Comparison of ENCODE assay signal across 12 mouse cellular contexts in genomic region chr13:49001691-49002090, GRCm38 (mm10). TPM values are rescaled to one million over a fixed set of nuclear protein-coding genes. Genes with fewer than 3 reads are reported as not detected.
DNase-seq lines count a peak whose midpoint lies in the region; ATAC-seq and TF ChIP-seq lines count a peak whose summit lies in the region.
"Had no signal": no experiment of that assay in that cellular context is flagged by ENCODE, and none has a peak within 500 bp of the region (broad histone marks: within the 10 kb centered on the region; RNA-seq: fewer than 3 reads in every experiment).

No protein-coding gene starts in this region.

- H3K36me3 ChIP-seq in forebrain, postnatal 0 days (ENCODE audit: insufficient read depth): no peaks in the 10 kb centered on the region
- H3K36me3 ChIP-seq in forebrain, embryonic 13.5 days (ENCODE audit: poor library complexity, severe bottlenecking): no peaks in the 10 kb centered on the region
- no peaks in the 10 kb centered on the region for H3K36me3 ChIP-seq in heart, embryonic 10.5 days
- H3K36me3 ChIP-seq: heart, embryonic 15.5 days; neural tube, embryonic 13.5 days had no signal

- no peaks in the 10 kb centered on the region for H3K4me1 ChIP-seq in forebrain, postnatal 0 days (ENCODE audit: insufficient read depth)
- 0 out of 2 replicates have a peak, but pooled peaks cover 2% of the 10 kb centered on the region for H3K4me1 ChIP-seq in forebrain, embryonic 13.5 days
- peaks cover 10% of the 10 kb centered on the region for H3K4me1 ChIP-seq in cerebellum, adult 2 months (ENCODE audit: control insufficient read depth, insufficient read depth, low read length)
- H3K4me1 ChIP-seq in heart, embryonic 10.5 days: peaks cover 6% of the 10 kb centered on the region; the same call in 1 of the 2 replicates
- H3K4me1 ChIP-seq: neural tube, embryonic 13.5 days had no signal

- intact Hi-C loops in left cerebral cortex, postnatal 10 days (cut with DNase I): loop anchor here (10.0 kb wide), 1 partner anchor 347 kb away; no protein-coding TSS in a partner anchor
- intact Hi-C loops in left cerebral cortex, postnatal 36 days (cut with DNase I): no loop called here

- H3K9ac ChIP-seq in forebrain, postnatal 0 days: no peak overlapping the region
- no peak overlapping the region for H3K9ac ChIP-seq in forebrain, embryonic 13.5 days
- H3K9ac ChIP-seq: heart, embryonic 15.5 days; neural tube, embryonic 13.5 days had no signal

- peak; percentile 21 for DNase-seq in forebrain, postnatal 0 days
- DNase-seq in left cerebral cortex, postnatal 10 days (ENCODE audit: extremely low spot score in 1 of 2, low spot score in 2 of 2): peak; percentile 40 to 75
- DNase-seq in left cerebral cortex, postnatal 36 days (ENCODE audit: low spot score in 2 of 2): no peak
- peak; percentile 89 for DNase-seq in Muller cell, postnatal 12 days (ENCODE audit: inconsistent ontology term)
- DNase-seq in cerebellum, adult 2 months: peak; percentile 89 to 96
- DNase-seq in heart, embryonic 10.5 days (ENCODE audit: low spot score): no peak
- DNase-seq in embryo, embryonic 10.5 days (ENCODE audit: low spot score): no peak

- no peak overlapping the region for H3K4me2 ChIP-seq in forebrain, postnatal 0 days (ENCODE audit: low read depth)
- H3K4me2 ChIP-seq in forebrain, embryonic 13.5 days: no peak overlapping the region
- H3K4me2 ChIP-seq: heart, embryonic 15.5 days; neural tube, embryonic 13.5 days had no signal

- H3K4me3 ChIP-seq in forebrain, postnatal 0 days (ENCODE audit: low read depth, low read length): no peak overlapping the region
- no peak overlapping the region for H3K4me3 ChIP-seq in forebrain, embryonic 13.5 days
- H3K4me3 ChIP-seq in cerebellum, adult 2 months (replicated peaks; ENCODE audit: insufficient read depth, low read depth, low read length): no peak overlapping the region
- H3K4me3 ChIP-seq in heart, embryonic 10.5 days: no peak overlapping the region
- H3K4me3 ChIP-seq: heart, embryonic 15.5 days; megakaryocyte, embryonic 14.5 days; neural tube, embryonic 13.5 days had no signal

- H3K27me3 ChIP-seq in forebrain, postnatal 0 days (ENCODE audit: insufficient read depth, low read length): no peaks in the 10 kb centered on the region
- no peaks in the 10 kb centered on the region for H3K27me3 ChIP-seq in forebrain, embryonic 13.5 days
- no peaks in the 10 kb centered on the region for H3K27me3 ChIP-seq in cerebellum, adult 2 months (ENCODE audit: control insufficient read depth, insufficient read depth, low read length)
- no peaks in the 10 kb centered on the region for H3K27me3 ChIP-seq in heart, embryonic 10.5 days (ENCODE audit: insufficient read depth, poor library complexity, severe bottlenecking)
- H3K27me3 ChIP-seq: heart, embryonic 15.5 days; neural tube, embryonic 13.5 days had no signal

- no peak overlapping the region for H3K27ac ChIP-seq in forebrain, postnatal 0 days (ENCODE audit: low read depth, low read length)
- no peak overlapping the region for H3K27ac ChIP-seq in forebrain, embryonic 13.5 days
- 0 out of 2 replicates have a peak overlapping the region, but pooled peaks have one; percentile 4 for H3K27ac ChIP-seq in cerebellum, adult 2 months (ENCODE audit: insufficient read depth, low read length)
- no peak overlapping the region for H3K27ac ChIP-seq in heart, embryonic 10.5 days
- H3K27ac ChIP-seq: heart, embryonic 15.5 days; kidney, postnatal 0 days; neural tube, embryonic 13.5 days had no signal

- H3K9me3 ChIP-seq in forebrain, postnatal 0 days (ENCODE audit: low read length): no peaks in the 10 kb centered on the region
- no peaks in the 10 kb centered on the region for H3K9me3 ChIP-seq in forebrain, embryonic 13.5 days (replicated peaks)
- H3K9me3 ChIP-seq in heart, embryonic 10.5 days: no peaks in the 10 kb centered on the region
- H3K9me3 ChIP-seq: heart, embryonic 15.5 days; megakaryocyte, embryonic 14.5 days; neural tube, embryonic 13.5 days had no signal

- WGBS in forebrain, postnatal 0 days: 25% methylated on average over 3 of the region's 3 CpGs
- WGBS in forebrain, embryonic 13.5 days: 54% methylated on average over 3 of the region's 3 CpGs
- 7% methylated on average over 3 of the region's 3 CpGs for WGBS in cerebellum, adult 2 months
- 64% methylated on average over 3 of the region's 3 CpGs for whole genome bisulfite sequencing in heart, embryonic 10.5 days

- TF ChIP-seq CTCF in forebrain, postnatal 0 days (IDR thresholded peaks at IDR 0.05; ENCODE audit: low read depth): no peak
- no peak for TF ChIP-seq CTCF in cerebellum, adult 2 months (IDR thresholded peaks at IDR 0.05; ENCODE audit: borderline replicate concordance, insufficient read depth, low read depth, low read length)

- no peak for TF ChIP-seq POLR2A in cerebellum, adult 2 months (IDR thresholded peaks at IDR 0.05; ENCODE audit: borderline replicate concordance, insufficient read depth, low read length)

- 0 out of 2 replicates have a peak, but pooled peaks have one; percentile 16 for ATAC-seq in forebrain, postnatal 0 days
- no peak for ATAC-seq in forebrain, embryonic 13.5 days

RNA-seq across cellular contexts. Expression of gene Fam120a, which starts 33.9 kb away (rescaled TPM):
- 45.2 and 59.0 TPM in 2 replicates for total RNA-seq in forebrain, postnatal 0 days (2014; rRNA removed)
- polyA plus RNA-seq in forebrain, postnatal 0 days (2015; fragmentation: Nextera tagmentation; extraction: Ambion mirVana): 7.1 and 9.5 TPM in 2 replicates
- polyA plus RNA-seq in forebrain, embryonic 13.5 days (2015; fragmentation: Nextera tagmentation; extraction: Ambion mirVana): 16.0 and 16.3 TPM in 2 replicates
- total RNA-seq in left cerebral cortex, postnatal 10 days (2021): 10 to 100 TPM; 95.2 to 96.8 TPM
- 100 to 1,000 TPM; 105 to 119 TPM for total RNA-seq in left cerebral cortex, postnatal 36 days (2021)
- polyA plus RNA-seq in cerebellum, adult 2 months (2012; rRNA removed): 64.4 and 69.2 TPM in 2 replicates
- polyA plus RNA-seq in heart, embryonic 10.5 days (2016; fragmentation: Nextera tagmentation; extraction: Ambion mirVana): 17.5 and 20.7 TPM in 2 replicates

Comparison
In these comparisons a context has a peak if more than half of its experiments do, and no peak if none do; other contexts are left out.
1. DNase-seq: peak in forebrain, postnatal 0 days (single experiment), left cerebral cortex, postnatal 10 days (2 of 2), Muller cell, postnatal 12 days (single experiment) and cerebellum, adult 2 months (2 of 2); none in left cerebral cortex, postnatal 36 days (0 of 2), heart, embryonic 10.5 days (single experiment) and embryo, embryonic 10.5 days (single experiment).